Mouse (Mus musculus) cerebellum, adult (tissue): ENCODE measurements around the gene Mccc1.

ENCODE experiments used
- ATAC-seq: cut with Nextera tagmentation; 2 replicates; pipeline ENCODE4 v1.9.2; 2017; ENCODE audit warnings: mild to moderate bottlenecking, moderate library complexity, mixed read lengths; ENCODE audit not compliant: insufficient number of reproducible peaks, low FRiP score, low TSS enrichment

The Mccc1 gene

DNA sequence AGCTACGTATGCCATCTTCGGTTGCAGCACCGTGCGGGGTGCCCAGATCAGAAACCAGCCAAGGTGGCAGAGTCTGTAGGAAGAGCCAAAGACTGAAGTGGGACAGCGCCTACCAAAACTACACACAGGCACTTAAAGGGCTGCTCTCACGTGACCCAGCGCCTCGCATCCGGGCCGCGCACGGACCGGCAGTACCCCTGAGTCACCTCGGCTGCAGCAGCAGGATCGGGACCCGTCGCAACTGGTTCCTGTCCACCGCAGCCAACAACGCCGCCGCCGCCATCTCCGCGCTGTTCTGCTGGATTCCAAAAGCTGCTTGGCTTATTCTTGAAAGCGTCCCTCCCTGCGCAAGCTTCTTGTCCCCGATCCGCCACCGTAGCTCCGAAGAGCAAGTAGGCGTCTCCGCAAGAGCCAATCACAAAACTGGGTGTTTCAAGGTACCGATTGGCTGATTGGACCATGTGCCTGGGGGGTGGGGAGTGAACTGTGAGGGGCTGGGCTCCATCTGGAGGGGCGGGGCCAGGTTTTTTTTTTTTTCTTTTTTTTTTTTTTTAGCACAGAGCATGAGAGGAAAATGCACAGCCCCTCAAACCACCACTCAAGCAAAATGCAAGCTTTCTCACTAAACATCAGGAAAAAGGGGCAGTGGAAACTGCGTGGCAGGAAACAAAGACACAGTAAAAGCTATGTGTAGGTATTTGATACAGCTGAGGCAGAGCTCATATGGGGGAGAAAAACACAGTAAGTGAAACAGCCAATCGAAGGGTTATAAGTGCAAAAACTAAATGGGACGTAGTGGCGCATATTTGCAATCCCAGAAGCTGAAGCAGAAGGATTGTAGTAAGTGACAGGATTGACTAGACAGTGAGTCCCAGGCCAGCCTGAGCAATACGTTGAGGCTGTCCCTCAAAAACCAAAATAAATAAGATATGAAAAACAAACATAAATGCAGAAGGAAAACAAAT is at the start of gene Mccc1:
Mccc1 (minus strand) TSS at position 404 of the 965 bp plus-strand sequence.
- peak; percentile 92 for ATAC-seq

DNA sequence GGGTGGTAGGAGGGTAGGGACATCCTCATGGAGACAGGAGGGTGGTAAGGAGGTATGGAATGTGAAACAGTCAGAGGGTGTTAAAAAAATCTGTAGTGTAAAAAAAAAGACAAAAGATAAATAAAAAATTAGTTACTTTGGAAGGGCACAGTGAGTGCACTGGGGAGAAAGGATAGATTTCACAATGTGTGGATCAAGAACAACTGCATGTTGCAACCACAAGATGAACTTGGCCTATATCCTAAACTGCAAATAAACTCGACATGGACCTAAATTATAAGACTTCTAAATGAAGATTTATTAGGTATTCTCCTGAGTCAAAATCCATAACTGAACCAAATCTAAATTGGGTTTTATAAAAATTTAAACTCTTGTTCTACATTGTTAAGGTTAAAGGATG is 48.6 kb upstream of the Mccc1 start:
- ATAC-seq: no peak

DNA sequence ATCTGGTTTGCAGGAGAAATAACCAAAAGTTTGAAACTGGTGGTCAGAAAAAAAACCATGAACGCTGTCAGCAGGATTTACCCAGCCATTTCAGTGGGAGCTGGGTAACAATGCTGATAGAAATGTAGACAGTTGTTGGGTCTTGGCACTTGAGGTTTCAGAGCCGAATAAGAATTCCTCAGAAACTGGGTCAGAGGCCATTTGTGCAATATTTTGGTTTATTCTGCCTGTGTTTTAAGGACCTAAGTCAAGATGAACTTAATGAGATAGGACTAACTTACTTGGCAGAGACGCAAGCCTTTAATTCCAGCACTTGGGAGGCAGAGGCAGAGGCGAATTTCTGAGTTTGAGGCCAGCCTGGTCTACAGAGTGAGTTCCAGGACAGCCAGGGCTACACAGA is 44.6 kb upstream of the Mccc1 start:
- ATAC-seq: no peak

GRCm38 (mm10) chr3:36044520-36044919 is 44.0 kb upstream of the Mccc1 start:
- ATAC-seq: no peak

- ATAC-seq: no peak
Measured at GRCm38 (mm10) chr3:36031740-36032510, 31.4 kb upstream of the Mccc1 start.

- ATAC-seq: no peak
Measured at GRCm38 (mm10) chr3:36029993-36030392, 29.5 kb upstream of the Mccc1 start.

- ATAC-seq: no peak
Measured at GRCm38 (mm10) chr3:36025732-36026131, 25.3 kb upstream of the Mccc1 start.

DNA sequence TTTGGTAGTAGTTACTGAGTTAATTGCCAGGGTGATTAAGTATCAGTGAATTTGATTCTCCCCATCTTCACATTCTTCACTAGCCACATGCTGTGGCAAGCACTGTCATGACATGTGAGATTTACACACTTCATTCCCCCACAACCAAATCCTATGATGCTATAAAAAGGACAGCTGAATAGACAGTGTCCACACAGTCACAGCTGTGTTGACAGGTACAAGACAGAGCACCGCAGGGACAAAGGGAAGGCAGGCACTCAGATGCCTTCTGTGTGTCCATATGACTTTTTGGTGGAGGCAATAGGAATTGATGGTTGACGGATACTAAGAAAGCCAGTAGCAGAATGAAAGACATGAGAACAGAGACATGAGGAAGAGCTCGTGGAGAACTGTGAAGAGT is 10.8 kb upstream of the Mccc1 start:
- no peak for ATAC-seq

GRCm38 (mm10) chr3:36008411-36009154 is 8.1 kb upstream of the Mccc1 start:
- ATAC-seq: no peak

DNA sequence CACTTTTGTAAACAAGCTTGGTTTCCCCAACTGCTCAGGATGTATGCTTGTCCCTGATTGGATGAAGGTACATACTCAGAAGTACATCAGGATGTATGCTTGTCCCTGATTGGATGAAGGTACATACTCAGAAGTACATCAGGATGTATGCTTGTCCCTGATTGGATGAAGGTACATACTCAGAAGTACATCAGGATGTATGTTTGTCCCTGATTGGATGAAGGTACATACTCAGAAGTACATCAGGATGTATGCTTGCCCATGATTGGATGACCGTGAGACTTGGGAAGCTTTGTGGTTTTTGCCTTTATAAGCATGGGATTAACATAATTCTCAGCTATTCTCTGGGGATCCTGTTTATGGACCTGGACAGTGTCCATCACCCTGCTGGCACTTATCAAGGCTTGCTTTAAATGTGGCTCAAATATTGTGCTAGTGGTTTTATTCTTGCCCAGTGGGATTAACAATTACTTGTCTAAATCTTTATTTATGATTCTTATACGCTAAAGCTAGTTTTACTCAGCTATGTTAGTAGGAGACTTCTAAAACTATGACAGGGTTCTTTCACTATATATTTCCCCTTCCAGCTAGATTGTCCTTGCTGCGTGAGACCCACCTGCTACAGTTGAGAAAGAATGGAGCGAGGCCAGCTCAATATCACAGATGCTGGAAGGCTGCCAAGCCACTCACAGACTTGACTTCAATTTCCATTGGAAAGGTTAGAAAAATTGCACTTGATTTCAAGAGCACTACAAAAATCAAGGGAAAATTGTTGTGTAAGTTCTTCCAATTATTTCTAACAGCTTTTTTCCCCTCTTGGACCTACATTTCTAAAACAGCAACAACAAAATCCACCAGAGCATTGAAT is 3.8 kb upstream of the Mccc1 start:
- ATAC-seq: peak; percentile 77

DNA sequence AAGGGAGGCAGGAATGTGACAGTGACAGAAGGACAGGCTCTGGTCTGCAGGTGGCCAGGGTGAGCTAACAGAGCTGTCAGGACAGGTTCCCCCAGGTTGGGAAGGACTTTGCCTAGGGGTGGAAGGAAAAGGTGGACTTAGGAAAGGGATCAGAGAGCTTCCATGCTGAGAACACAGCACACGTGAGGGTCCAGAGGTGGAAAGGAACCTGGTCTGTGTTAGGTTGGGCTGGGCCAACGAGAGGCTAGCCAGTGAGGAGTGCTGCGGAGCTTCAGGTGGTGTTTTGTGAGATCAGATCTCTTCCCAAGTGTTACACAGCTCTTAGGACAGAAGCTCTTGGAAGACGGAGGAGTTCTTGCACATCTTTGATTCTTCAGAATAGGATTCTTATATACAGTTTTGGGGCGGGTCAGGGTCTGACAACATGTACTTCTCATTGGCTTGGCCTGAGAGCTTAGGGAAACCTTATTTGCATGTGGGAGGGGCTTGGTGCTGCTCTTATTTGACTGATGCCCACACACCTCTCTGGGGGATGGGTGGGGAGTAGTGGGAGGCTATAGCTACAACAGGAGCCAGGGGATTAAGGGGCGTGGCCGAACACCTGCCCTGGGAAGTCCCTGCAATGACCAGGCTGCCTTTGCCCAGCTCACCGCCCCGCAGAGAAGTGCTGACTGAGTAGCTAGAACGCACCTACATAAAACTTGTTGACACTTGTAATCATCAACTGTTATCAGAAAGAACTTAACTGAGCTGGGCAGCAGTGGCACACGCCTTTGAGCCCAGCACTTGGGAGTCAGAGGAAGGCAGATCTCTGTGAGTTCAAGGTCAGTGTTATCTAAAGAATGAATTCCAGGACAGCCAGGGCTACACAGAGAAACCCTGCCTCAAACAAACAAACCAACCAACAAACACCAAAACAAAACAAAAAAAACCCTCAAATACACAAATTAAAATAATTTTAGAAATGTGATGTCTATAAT is 5.6 kb downstream of the Mccc1 start:
- no peak for ATAC-seq

DNA sequence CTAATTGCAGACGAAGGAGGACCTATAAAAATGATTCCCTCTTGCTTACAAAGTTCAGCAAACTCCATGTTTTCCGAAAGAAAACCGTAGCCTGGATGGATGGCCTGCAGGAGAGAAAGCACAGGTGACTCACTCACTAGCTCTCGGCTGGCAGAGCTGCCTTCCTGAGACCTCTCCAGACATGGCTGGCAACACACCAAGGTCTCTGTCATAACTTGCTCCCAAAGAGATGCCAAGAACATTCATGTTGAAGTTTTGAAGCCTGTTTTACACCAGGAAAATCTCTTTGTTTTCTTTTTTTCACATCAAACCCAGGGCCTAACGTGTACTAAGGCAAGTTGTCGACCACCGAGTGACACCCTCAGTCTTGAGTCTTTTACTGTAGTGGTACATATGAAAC is 9.8 kb downstream of the Mccc1 start:
- no peak for ATAC-seq

- ATAC-seq: no peak
Measured at GRCm38 (mm10) chr3:35988031-35988430, 12.4 kb downstream of the Mccc1 start.

DNA sequence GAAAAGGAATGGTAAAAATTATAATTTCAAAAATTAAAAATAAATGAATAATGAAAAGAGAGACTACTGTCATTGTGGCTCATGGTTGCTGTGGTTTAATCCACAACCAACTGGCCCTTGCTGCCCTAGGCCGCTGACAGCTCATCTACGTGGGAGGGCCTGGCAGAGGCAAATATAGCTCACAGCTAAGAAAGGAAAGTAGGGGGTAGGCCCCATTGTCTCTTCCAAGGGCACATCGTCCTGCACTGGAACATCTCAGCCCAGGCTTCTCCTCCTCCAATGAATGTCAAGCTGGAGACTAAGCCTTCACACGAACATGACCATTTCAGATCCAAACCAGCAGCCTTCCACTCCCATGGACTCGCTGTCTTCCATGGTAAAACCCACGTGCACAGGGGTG is 14.2 kb downstream of the Mccc1 start:
- ATAC-seq: no peak

DNA sequence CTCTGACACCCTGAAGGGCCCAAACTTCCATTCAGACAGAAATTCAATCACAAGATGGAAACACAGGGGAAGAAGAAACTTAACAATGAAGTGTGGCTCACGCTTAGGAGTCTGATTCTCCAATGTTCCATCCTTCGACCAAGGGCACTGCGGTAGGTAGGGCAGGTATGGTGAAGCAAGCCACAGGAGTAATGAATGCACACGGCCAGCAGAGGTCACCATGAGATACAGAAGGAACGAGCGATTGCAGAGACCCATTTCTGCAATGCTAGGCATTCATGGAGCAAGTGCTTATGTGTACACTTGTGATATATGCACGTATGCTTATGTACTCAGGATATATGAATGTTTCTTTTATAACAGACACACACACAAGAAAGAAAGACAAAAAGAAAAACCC is 26.9 kb downstream of the Mccc1 start:
- ATAC-seq: no peak

- 0 out of 2 replicates have a peak, but pooled peaks have one; percentile 46 for ATAC-seq
Measured at GRCm38 (mm10) chr3:35972985-35973384, 27.5 kb downstream of the Mccc1 start.

DNA sequence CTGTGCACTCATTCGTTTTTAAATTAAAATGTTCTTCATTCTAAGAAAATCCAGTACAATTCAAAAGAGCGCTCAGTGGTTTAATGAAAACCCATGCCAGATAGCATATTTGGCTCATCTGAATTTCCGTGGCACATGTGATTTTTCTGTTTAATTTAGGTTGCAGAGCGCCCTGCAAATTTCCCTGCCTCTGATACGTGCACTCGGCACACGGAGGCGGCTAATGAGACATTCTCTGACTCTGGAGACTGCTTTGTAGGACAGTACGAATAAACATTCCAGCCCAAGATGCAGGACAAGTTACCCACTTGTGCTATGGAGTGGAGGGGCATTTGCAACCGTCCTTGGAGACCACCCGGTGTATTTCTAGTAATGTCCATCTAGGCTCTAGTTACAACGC is 29.3 kb downstream of the Mccc1 start:
- no peak for ATAC-seq

DNA sequence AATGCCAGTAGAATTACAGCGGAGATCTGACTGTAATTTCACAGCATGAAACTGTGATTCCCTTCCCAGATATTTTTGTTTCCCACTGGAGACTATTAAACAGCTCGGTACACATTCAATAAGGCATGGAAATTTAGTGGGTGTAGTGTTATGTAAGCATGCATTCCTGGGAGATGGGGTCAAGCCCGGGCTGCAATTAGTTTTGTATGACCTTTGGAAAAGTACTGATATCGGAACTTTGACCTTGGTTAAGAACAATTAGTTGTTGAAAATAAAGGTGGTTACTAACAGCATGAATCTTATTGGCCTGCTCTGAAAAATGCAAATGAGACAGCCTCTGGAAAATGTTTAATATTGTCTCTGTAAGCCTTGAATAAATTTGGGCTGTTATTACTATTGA is 30.0 kb downstream of the Mccc1 start:
- no peak for ATAC-seq
